Mouse (Mus musculus): ENCODE data around the gene Gm3839.

DNA sequence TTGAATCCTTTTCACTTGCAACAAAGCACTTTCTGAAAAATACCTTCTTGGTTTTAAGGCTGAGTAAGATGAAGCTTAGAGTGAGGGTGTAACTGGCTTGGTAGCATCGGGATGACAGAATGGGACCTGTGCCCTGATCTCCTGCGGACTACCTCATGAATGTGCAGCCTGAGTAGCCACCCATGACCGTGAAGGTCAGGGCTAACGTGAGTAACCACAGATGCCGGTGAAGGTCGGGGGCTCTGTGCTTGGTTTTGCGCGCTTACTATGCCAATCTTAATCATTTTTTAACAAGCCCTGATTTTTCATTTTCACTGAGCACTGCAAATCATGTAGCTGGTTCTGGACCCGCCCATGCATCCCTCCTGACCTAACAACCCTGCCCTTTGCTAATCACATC lies 49.1 kb upstream of the Gm3839 start:
- TF ChIP-seq POLR2A (IDR thresholded peaks at IDR 0.05; ENCODE audit: borderline replicate concordance, control insufficient read depth, low read depth, low read length): no peak
- no peak for TF ChIP-seq CTCF (IDR thresholded peaks at IDR 0.05; ENCODE audit: control insufficient read depth, insufficient read depth, low read length)
